Mouse (Mus musculus): ENCODE results near the gene Pck2.

Pck2 gene

DNA sequence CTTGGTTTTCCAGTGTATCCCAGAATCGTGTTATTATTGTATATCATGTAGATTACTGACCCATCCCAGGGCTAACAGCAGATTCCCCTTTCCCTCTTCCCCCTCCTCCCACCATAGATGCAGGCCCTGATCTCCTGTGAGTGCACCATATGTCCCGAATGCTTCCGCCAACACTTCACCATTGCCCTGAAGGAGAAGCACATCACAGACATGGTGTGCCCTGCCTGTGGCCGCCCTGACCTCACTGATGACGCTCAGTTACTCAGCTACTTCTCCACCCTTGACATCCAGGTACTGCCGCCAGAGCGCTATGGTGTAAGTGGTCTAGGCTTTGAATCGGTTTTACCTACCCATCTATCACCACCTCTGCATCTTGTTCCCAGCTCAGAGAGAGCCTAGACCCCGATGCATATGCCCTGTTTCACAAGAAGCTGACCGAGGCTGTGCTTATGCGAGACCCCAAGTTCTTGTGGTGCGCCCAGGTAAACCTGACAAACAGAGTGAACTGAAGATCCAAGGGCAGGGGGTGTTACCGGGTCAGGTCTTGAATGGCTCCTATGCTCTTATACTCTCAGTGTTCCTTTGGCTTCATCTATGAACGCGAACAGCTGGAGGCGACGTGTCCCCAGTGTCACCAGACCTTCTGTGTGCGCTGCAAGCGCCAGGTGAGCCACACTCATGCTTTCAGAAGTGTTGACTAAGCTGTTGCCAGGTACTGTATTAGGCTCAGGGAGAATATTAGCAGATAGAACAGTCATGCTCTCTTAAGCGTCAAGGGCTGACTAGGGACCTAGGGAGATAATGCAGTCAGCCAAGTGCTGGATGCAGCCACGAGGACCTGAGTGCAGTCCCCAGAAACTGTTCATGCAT is 58.7 kb downstream of the Pck2 start:
- no peak for DNase-seq (ENCODE audit: low spot score in 2 of 2)

All from cerebellum, postnatal 4 days (tissue).